Mouse (Mus musculus) embryo, embryonic 10 days (tissue): ENCODE data around the gene Pxn.
"Not testable (repeated sequence)": the region's sequence is repeated elsewhere in the genome, so short reads cannot be mapped to it uniquely, and the experiment has no call there.

Experiments
- DNase-seq: peaks from one replicate; pipeline ENCODE4 v3.0.0-alpha.2; 2015; ENCODE audit warnings: low spot score

The Pxn gene

DNA sequence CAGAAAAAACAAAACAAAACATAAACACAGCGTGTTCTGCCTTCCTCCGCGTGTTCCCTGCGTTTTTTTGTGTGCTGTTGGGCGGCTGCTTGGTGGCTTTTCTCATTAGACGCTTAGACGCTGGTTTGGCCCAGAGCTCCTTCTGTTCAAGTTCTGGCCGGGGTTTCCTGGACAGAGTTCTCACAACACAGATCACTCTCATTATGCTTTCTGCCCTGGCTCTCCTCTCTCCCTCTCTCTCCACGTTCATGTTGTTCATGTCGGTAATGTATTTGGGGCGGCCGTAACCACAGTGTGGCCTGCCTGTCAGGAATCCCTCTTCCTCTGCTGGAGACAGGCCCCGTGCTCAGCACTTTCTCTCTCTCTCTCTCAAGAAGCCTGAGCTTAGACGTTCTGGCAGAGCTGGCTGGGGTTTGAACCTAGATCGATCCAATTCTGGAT is 2.9 kb downstream of the Pxn start:
- DNase-seq: no peak

DNA sequence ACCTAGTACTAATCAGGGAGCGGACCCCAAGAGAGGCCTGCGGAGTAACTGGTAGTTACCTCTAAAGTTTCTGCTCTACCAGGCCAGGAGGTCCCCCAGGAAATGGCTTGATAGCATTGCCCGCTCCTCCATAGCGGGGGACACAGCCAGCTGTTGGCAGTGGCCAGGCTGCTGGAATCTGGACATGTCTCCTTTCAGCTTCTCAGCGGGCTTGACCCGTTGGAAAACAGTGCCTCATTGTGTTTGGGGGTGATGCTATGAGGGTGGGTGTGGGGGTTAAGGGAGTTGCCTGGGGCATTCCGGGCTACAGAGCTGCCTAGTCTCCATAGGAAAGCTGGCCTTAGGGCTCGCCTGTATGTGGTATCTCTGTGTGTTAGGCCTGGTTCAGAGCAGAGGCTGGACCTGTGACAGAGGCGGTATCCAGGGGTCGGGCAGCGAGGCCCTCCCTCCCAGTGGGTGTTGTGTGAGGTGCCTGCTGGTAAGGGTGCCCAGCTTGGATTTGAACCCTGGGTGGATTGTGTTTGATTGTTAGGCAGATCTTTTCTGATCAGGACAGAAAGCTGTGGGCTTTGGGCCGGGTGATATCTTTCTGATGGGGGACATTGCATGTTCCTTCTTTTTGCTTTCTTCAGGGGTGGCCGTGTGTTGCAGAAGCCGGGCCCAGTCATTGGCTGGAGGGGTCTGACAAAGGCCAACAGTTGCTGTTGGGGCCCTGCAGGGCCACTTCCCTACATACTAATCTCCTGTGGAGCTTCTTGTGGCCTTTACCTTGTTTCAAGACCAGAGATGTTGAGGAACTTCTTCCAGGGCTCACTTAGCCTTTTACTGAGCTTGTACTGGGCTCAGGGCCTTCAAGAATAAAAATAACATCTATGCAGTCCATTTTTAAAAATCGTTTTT is 3.6 kb downstream of the Pxn start:
- DNase-seq: no peak

DNA sequence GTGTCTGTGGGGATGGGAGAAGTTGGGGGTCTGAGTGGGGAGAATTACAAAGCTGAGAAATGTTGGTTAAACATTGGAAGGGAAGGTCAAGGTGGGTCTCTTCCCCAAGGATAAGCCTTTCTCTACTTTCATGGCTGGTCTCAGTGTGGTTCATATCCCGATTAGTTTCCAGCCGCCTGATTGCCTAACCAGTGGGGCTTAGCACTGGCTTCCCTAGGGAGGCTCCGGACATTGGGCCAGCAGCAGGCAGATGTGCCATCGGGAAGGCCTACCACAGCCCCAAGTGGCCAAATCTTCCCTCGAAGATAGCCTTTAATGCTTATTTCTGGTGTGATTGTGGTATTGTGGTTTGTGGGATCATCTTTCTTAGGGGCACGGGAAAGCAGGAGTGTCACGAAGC is 5.9 kb downstream of the Pxn start:
- no peak for DNase-seq

DNA sequence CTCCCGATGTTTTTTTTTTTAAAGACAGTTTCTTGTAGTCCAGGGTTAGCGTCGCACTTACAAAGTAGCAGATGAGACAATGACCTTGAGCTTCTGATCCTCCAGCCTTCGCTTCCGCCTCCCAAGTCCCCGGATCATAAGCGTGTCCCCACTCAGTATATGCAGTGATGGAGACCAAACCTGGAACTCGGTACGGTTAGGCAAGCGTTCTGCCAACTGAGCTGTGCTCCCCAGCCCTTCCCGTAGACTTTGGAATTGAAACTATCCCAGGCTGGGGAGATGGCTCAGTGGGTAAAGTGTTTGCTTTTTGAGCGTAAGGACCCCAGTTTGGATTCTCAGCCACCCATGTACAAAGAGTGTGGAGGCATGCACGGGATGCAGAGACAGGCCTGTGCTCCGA is 6.8 kb downstream of the Pxn start:
- DNase-seq: no peak

DNA sequence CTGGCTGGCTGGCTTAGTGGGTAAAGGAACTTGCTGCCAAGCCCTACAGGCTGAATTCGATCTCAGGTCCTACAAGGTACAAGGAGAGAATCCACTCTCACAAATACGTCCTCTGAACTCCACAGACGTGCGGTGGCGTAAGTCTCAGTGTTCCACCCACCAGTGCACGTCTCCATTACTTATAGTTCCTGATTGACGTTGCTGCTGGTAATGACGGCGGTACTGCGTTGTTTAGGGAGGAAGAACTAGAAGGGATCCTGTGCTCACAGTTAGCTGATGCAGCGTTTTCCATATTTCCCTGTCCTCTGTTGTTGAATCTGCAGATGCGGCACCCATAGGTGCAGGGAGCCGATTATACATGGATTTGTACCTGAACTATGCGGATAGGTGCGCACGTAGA is 7.2 kb downstream of the Pxn start:
- DNase-seq: no peak

DNA sequence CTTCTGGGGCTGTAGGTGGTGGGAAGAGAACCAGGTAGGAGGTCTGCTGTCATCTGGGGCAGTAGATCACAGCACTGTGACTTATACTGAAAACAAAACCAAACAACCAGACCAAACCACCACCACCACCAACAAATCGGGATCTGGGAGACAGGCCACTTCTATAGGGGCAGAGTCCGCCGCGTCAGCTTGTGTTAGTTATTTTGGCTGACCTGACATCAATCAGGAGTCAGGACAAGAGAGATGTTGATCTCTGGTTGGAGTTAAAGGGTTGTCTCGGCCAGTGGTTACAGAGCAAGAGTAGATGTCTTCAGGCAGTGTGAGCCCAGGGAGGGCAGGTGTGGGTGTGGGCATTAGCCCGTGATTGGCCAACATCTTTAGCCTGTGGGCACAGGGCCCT is 7.9 kb downstream of the Pxn start:
- DNase-seq: no peak

DNA sequence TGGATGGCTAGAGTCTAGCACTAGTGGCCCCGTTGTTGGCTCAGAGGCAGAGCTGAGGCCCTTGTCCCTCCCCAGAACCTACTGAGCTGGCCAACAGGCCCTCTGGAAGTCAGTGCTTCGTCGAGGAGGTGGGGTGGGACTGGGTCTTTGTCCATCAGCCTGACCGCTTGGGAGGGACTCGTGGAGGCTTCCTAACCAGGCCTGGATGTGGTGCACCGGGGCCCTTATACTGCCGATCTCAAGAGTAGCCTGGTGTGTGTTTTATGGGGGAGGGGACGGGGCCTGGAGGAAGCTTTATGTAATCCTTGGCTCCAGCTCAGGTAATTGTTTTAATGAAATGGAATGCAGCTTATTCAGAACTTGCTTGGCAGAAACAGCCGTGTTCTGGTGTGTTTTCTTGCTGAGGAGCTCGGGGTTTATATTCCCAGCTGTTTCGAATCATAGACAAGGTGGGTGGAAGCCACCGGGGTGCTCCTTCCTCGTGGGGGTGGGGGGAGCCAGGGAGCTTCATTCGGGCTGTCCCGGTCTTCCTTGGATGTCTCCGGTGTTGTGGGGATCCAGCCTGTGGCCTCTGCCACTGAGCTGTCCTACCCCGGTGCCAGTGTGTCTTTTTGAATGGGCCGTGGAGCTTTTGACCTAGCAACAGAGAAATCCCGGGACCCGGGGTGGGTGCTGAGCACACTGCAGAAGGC is 8.6 kb downstream of the Pxn start:
- no peak for DNase-seq

DNA sequence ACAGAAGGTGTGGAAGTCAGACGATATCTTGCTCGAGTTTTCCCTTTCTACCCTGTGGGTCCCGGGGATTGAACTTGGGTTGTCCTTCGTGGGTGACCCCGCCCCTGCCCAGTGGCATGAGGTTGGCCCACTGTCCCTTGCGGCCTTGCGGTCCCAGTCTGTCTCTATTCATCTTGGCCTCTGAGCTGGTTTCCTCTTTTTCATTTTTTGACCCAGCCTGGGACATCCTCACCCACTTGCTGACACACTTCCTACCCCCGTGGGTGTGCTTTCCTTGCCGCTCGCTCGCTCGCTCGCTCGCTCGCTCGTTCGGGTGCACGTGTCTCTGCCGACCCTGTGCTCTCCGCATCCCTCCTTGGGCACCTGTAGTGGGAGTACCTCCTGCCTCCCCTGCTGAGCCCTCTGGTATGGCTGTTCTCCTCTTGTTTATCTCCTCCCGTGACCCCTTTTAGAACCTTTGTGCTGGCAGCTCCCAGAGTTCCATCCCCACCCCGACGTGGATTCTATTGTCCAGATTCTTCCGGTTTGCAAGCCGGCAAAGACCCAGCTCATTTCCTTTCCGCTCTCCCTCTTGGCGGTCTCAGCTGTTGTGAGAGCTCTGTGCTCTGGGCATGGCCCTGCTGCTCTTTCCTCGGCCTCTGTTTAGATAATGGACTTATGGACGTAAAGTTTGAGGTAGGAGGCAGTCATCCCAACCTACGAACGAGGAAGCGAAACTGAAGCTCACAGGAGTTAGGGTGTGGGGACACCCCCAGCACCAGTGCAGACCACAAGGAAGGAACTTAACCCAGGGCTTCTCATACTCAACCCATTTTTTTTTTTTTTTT is 9.8 kb downstream of the Pxn start:
- no peak for DNase-seq

DNA sequence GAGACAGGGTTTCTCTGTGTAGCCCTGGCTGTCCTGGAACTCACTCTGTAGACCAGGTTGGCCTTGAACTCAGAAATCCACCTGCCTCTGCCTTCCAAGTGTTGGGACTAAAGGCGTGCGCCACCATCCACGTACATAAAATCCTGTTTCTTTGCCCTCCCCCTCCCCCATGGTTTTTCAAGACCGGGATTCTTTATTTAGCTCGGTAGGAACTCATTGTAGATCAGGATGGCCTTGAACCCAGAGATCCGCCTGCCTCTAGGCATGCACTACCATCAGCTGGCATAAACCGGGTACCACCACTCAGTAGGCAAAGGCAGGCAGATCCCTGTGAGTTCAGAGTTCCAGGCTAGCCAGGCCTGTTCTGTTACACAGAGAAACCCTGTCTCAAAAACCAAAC is 10.4 kb downstream of the Pxn start:
- no peak for DNase-seq

DNA sequence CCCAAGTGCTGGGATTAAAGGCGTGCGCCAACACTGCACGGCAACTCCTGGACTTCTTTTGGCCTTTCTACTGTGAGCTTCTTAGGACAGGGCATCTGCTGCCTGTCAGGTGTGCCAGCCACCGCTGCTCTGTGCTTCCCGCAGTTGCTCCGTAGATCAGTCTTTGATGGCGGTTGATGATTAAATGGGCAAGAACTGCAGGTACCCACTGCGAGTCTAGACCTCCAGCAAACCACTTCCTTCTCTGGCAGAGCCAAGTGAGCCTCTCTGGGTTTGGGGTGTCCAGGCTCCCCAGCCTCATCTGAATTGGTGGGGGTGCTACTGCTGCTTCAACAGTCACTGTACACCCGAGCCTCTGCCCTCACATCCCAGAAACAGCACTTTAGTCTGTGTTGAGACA is 11.0 kb downstream of the Pxn start:
- no peak for DNase-seq

DNA sequence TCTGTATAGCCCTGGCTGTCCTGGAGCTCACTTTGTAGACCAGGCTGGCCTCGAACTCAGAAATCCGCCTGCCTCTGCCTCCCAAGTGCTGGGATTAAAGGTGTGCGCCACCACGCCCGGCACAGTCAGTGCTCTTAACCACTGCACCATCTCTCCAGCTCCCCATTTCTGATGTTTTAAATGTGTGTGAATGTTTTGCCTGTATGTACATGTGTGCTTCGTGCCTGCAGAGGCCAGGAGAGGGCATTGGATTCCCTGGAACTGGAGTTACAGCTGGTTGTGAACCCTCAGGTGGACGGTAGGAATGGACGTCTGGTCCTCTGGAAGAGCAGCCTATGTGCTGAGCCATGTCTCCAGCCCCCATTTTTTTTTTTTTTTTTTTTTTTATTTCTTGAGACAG is 11.7 kb downstream of the Pxn start:
- DNase-seq: not testable (repeated sequence)

DNA sequence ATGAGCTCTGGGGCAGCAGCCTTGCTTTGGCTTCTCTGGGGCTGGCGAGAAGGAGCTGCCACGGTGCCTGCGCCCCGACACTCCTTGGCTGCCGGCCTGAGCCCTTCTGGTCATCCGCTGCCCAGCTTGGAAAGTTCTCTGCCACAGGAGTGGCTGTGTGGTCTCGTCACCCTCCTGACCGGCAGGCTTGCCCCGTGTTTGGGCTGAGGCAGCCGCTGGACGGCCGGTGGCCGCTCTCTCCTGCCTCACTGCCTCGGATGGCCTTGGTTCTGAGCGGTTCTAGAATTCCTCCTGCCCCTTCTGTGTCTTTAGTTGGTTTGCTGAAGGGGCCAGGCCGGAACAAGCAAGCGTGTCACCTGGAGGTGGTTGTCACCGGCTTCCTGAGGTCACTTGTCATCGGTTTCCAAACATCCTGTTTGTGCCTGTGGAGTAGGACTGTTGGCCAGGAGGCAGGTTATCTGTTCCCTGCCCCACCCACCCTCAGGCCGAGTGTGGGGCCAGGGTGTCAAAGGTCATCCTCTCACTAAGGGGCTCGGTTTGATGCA is 13.9 kb downstream of the Pxn start:
- DNase-seq: no peak

DNA sequence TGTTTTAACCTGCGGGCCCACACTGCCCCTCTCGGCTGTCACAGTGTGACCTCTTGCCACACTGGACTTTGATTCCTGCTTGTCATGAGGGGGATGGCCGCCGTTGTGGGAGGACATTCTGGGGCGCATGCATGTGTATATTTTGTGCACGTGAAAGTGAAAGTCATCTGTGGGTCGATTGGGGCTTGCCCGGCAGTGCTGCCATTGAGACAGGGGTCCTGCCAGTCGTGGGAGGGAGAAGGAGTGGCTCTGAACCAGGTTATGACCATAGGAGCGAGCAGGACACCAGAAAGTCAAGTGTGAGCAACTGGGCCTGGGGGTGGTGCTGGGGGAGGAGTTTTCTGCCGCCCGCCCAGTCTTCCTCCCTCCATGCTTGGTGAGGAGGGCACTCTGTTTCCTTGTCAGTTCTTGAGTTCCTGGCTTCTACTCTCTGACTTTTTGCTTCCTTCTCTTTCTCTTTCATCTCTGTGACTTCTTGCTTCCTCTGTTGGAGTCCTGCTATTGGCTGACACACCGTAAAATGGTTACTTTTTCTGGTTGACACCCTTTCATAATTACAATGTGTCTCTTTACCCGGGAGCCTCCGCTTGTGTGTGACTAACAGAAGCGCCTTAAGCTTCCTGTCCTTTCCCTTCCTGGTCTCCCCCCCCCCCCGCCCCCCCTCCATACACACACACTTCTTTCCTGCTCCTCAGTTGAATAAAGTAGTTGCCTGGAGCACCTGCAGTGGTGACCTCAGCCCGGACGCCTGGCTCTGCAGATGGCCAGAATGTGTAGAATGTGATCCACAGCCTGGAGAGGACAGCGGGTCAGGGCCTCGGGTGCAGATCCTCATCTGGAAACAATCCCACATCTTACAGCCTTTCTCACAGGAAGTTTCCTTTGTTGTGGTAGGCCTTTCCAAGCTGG is 15.3 kb downstream of the Pxn start:
- peak; percentile 80 for DNase-seq

DNA sequence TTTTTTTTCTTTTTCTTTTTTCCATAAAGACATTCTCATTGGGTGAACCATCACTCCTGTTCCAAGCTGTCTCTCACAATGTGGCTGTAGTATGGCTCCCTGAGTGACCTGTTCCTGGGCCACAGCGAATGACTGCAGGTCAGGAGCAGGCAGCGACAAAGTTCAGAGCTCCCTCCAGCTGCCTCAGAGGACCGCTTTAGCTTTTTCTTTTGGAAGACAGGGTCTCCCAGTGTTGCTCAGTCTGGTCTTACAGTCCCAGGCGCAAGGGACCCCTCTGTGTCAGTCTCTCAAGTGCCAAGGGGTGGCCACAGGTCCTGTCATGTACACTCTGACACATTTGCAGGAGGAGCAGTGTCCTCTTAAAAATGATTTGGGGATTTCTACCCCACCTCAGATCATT is 16.1 kb downstream of the Pxn start:
- DNase-seq: no peak

DNA sequence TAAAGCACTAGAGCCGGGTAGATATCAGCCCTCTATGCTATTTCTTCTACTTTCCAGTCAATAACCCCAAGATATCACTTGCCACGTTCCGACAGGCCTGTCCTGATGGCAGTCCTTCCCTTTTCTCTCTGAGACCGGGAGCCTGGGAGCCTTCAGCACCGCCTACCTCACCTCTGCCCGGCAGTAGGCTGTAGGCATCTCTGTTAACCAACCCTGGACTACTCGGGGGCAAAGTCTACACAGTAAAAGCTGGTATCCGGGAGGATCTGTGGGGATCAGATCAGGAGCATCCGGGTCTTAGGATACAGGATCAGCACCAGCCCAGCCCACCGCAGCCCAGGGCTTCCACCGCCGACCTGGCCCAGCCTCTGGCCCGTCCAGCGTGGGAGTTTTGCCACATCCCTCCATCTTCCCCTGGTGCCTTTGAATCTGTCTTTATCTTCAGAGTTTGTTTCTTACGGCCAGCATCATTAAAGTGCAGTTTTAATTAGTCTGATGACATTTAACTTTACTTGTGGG is 16.6 kb downstream of the Pxn start:
- DNase-seq: no peak

DNA sequence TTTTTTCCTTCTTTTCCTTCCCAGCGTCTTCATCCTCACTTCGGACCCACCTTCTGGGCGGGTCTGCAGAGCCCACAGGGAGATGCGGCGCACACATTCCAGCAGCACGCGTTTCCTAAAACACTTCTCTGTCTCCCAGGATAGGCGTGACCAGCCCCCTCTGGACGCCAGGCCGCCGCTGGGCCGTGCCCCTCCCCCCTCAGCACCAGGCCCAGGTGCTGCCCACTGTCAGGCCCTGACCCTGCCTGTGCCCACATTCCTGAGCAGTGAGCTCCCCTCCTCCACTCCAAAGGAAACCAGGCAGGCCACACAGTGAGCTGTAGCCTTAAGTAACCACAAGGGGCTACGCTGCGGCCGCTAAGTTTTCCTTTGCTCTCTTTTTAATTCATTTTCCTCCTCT is 17.5 kb downstream of the Pxn start:
- peak; percentile 84 for DNase-seq

DNA sequence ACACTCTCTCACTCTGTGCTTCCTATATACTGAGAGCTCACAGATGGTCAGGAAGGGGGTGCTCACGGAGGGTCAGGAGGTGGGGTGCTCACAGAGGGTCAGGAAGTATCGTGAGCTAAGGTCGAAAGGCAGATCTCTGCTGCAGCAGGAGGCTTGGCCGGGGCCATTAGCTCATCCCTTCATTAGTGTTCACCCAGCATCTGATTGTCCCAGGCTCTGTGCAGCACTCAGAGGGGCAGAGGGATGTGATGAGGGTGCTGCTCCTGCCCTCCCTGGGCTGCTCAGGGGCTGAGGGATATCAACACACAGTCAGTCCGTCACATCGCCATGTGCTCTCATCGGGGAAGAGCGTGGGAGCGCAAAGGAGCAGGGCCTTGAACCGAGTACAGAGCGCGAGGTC is 18.0 kb downstream of the Pxn start:
- no peak for DNase-seq

DNA sequence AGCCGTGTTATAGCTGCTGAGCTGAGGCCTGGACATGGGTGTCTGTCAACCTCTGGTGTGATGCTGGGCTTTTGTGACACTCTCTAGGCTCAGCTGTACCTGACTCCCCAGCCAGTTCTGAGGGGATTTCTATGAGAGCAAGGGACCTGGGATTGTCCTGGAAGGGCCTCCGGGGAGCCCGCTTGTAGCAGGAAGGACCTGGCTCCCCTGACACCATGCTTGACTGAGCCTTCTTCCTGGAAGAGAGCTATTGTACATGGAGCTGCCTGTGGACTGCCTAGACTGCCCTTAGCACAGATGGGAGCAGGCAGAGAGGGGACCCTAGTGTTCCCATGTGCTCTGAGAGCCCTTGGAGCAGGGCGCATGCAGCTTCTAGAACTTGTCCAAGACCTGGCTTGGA is 18.9 kb downstream of the Pxn start:
- no peak for DNase-seq

DNA sequence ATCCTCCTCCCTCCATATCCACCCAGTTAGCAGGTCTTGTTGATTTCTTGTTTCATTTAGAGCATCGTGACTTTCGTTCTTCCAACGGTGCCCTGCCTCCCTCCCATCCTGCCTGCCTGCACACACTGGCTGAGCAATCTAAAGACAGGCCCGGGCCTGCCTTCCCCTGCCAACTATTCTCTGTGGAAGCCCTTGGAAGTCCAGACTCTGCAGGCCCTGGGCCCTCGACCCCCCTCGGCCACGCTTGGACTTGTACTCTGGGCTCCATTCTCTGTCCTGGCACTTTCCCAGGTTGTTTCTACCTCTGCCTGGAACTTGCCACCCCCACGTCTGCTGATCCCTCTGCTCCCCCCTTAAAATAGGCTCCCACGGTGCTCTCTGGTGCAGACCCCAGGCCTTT is 19.5 kb downstream of the Pxn start:
- DNase-seq: no peak

DNA sequence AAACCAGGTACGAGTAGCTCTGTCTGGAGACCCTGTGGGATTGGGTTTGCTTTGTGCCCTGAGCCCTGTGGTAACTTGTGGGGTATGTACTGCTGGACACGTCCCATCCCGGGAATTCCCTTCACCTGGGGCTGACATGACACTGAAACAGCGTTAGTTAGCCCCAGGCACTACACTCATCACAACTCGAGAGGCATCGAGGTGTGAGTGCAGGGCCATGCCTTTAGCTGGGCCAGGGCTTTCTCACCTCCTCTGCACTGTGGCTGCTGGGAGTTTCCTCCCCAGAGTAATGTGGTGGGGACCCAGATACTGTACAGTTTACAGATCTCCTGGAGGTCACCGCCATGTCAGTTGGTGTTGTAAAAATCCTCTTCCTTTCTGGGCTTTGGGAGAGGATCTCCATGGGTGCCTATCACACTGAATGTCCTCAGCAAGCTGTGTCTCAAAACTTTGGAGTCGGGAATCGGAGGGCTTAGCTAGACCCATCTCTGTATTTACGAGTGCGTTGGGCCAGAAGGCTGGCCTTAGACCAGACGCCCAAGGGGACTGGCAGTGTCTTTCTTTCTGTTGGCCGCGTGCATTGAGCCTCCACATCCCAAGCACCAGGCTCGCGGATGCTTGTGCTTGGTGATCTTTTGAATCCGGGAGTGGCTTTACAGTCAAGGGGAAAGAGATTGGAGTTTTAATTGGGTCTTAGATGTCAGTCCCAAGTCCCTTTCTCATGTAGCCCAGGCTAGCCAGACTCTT is 20.2 kb downstream of the Pxn start:
- DNase-seq: no peak
